Mouse (Mus musculus): ENCODE results near the gene Stx18. TPM values are rescaled to one million over a fixed set of nuclear protein-coding genes. Genes with fewer than 3 reads are reported as not detected.

Gene Stx18
- polyA plus RNA-seq, 1 experiment from 2014 or later = 30.5 TPM

DNA sequence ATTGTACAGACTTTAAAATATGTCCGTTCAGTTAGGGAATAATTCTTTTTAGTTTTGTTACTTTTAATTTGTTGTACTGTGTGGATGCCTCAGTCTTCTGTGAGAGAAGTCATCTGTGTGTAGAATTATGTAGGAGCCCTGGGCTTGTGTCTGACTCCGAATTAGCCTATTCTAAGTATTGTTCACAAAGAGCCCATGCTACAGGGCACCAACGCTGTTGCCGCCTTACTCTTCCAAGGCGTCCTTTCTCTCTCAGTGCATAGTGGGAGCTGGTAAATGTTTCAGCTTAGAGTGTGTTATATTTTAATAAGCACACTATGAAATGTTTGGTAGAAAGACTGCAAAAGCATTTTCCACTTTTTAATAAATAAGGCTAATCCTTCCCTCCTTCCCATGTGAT, 44.8 kb downstream of the Stx18 start:
- Histone ChIP-seq H3K27me3 (replicated peaks) (peaks cover 5% of the 10 kb centered on the region; the same call in 1 of the 2 replicates), H3K9ac (no peak overlapping the region), H3K4me1 (peaks cover 5% of the 10 kb centered on the region; the same call in 1 of the 2 replicates), H3K36me3 (replicated peaks) (no peaks in the 10 kb centered on the region), H3K4me2 (no peak overlapping the region), H3K9me3 (no peaks in the 10 kb centered on the region), H3K27ac (no peak overlapping the region), H3K4me3 (no peak overlapping the region)
- 33% methylated on average over 5 of the region's 5 CpGs for WGBS
- no peak for ATAC-seq (replicated peaks)

DNA sequence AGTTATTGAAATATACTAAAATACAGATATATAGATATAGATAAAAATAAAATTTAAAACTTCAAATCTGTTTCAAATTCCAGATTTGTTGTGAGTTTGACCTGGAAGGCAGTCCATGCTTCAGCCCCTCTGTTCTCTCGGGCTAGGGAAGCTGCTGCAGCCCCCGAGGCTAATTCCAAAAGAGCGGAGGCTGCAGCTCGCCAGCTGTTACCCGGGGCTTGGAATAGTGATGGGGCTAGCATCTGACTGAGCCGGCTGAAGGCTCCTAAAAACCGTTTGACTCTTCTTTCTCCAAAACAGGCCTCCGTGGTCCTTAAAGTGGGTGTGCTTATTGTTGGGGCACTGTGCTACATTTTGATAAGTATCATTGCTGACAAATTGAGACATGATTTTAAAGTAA, 46.1 kb downstream of the Stx18 start:
- Histone ChIP-seq H3K4me1 (peaks cover 5% of the 10 kb centered on the region; the same call in 1 of the 2 replicates), H3K4me2 (no peak overlapping the region), H3K9ac (no peak overlapping the region), H3K27me3 (replicated peaks) (peaks cover 5% of the 10 kb centered on the region; the same call in 1 of the 2 replicates), H3K27ac (no peak overlapping the region), H3K36me3 (replicated peaks) (no peaks in the 10 kb centered on the region), H3K4me3 (no peak overlapping the region), H3K9me3 (no peaks in the 10 kb centered on the region)
- 14% methylated on average over 8 of the region's 8 CpGs for WGBS
- no peak for ATAC-seq (replicated peaks)

DNA sequence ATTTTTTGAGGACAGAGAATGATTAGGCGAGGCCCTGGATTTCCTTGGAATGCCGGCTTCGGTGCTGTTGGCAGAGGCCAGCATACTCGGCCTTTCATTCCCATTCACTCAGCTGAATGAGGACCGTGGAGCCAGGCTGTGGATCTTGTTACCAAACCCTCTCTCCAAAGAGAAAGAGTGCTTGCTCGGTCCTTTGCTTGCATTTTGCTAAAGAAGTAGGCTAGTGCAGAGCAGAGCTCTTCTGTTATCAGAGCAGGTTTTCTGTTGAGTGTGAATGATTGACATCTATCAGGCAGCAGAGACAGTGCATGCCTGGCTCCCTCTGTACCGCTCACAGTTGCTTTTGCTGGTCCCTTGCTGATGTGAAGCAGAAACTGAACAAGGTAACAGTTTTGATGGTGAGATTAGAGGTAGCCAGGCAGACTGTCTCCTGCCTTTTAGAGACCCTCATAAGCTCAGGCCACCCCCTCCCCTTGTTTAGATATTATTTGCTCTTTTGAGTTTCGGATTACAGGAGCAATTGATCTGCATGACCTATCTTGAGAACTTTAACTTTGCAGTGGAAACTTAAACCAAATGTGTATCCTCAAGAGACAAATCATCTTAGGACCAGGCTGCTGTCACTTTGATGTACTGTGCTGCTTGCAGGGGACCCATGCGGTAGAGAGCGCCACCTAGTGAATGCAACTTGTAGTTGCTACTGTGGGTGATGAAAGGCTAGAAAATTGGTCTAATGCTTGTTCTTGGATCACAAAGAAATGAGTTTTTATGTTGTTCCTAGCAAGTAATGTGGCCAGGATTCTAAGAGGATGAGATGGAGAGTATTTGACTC, 47.2 kb downstream of the Stx18 start:
- WGBS = 18% methylated on average over 10 of the region's 10 CpGs
- Histone ChIP-seq H3K27ac (no peak overlapping the region), H3K4me2 (no peak overlapping the region), H3K4me3 (no peak overlapping the region), H3K9me3 (no peaks in the 10 kb centered on the region), H3K27me3 (replicated peaks) (0 out of 2 replicates have a peak, but pooled peaks cover 5% of the 10 kb centered on the region), H3K4me1 (peaks cover 5% of the 10 kb centered on the region; the same call in 1 of the 2 replicates), H3K9ac (no peak overlapping the region), H3K36me3 (replicated peaks) (no peaks in the 10 kb centered on the region)
- no peak for ATAC-seq (replicated peaks)

DNA sequence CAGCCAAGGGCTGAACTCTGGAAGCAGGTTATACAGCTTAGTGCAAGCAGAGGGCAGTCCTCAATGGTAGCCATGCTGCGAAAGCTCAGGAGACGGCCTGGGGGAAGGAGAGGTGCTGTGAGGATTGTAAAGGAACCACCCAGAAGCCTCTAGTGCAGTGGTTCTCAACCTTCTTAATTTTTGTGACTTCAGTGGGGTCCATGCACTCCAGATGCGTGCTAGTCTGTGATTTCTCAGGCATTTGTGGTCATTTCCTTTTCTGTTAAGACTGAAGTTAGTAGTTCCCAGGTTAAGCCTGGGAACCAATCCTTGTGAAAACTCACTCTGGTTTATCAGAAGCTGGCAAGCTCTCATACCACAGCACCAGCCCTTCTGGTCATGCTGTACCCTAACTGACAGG, 51.6 kb downstream of the Stx18 start:
- Histone ChIP-seq H3K4me1 (no peaks in the 10 kb centered on the region), H3K27ac (no peak overlapping the region), H3K4me3 (no peak overlapping the region), H3K9ac (no peak overlapping the region), H3K4me2 (no peak overlapping the region), H3K9me3 (no peaks in the 10 kb centered on the region), H3K27me3 (replicated peaks) (no peaks in the 10 kb centered on the region), H3K36me3 (replicated peaks) (no peaks in the 10 kb centered on the region)
- WGBS = 81% methylated on average over 3 of the region's 3 CpGs
- ATAC-seq (replicated peaks) = no peak

DNA sequence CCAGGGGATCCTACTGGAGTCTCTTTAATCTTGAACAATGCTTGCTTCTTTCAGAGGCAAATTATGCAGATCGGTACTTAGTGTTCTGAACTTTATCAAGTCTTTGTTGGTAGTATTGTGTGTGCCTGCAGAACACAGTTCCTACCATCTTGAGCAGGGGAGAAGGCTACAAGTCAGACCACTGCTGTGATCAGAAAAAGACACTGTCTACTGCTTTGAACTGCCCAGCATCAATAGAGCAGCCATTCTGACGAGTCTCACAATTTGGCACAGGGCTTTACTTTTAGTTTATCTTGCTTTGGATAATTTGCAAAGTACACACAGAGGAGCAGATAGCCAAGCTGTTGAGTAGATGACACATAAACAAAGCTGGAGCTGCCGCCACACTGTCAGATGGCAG, 52.0 kb downstream of the Stx18 start:
- H3K4me2 ChIP-seq = no peak overlapping the region
- 0 out of 2 replicates have a peak, but pooled peaks have one; percentile 18 for ATAC-seq (replicated peaks)
- H3K27me3 ChIP-seq (replicated peaks) = no peaks in the 10 kb centered on the region
- no peak overlapping the region for H3K4me3 ChIP-seq
- no peaks in the 10 kb centered on the region for H3K36me3 ChIP-seq (replicated peaks)
- H3K9me3 ChIP-seq = no peaks in the 10 kb centered on the region
- H3K9ac ChIP-seq = no peak overlapping the region
- WGBS = 45% methylated on average over 3 of the region's 3 CpGs
- H3K27ac ChIP-seq = no peak overlapping the region
- no peaks in the 10 kb centered on the region for H3K4me1 ChIP-seq

DNA sequence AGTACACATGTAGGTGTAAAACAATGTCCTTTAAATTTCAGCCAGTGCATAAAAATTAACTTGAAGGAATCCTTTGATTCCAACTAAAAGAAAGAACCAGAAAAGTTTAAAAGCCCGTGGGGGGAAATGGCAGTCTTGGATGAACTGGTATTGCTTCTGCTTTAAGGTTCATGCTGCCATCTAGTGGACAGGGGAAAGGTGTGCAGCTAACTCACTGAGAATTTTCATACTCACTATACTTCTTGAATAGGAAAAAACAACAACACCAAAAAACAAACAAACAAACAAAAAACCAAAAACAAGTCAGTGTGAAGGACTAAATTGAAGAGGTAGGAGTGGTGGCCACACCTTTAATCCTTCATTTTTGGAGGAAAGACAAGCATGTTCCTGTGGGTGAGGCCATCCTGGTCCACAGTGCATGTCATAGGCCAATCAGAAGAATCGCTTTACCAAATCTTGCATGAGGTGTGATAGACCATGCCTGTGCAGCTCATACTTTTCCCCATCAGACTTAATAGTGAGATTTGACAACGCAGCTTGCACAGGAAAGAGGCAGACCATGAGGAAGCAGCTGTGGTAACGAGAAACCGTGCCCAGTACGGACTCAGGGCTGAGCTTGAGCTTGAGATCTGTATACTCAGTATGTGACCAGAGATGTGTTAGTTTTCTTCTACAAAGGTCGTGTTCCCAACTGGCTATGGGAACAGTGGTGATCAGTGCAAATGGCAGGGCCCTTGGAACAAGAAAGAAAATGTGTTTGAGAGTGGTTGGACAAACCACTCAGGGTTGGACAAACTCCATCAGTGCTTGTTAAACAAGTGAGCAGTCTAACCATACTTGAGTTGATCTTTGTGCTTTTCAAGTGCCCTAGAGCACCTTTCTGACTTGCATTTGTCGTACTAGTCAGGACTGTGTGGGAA, 52.8 kb downstream of the Stx18 start:
- H3K27me3 ChIP-seq (replicated peaks) = no peaks in the 10 kb centered on the region
- no peaks in the 10 kb centered on the region for H3K36me3 ChIP-seq (replicated peaks)
- no peaks in the 10 kb centered on the region for H3K9me3 ChIP-seq
- H3K4me1 ChIP-seq = no peaks in the 10 kb centered on the region
- H3K4me2 ChIP-seq = no peak overlapping the region
- no peak overlapping the region for H3K9ac ChIP-seq
- 73% methylated on average over 8 of the region's 8 CpGs for WGBS
- no peak overlapping the region for H3K27ac ChIP-seq
- no peak overlapping the region for H3K4me3 ChIP-seq
- ATAC-seq (replicated peaks) = peak; percentile 61; the same call in 1 of the 2 replicates

DNA sequence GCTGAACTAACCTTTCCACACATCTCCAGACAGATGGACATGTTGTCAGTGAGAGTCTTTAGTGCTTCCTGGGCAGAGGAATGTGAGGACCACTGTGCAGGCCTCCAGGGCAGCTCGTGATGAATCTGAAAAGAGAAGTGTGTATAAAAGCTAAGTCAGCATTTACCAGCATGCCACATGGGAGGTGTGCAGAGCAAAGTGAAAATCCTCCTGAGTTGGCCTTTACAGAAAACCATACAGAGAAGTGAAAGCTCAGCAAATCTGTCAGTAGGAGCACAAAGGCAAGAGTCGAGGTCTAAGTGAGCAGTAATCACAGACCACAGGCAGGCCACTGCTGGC, 53.4 kb downstream of the Stx18 start:
- Histone ChIP-seq H3K4me1 (no peaks in the 10 kb centered on the region), H3K9ac (no peak overlapping the region), H3K4me3 (no peak overlapping the region), H3K27ac (no peak overlapping the region), H3K4me2 (no peak overlapping the region), H3K9me3 (no peaks in the 10 kb centered on the region), H3K36me3 (replicated peaks) (no peaks in the 10 kb centered on the region), H3K27me3 (replicated peaks) (no peaks in the 10 kb centered on the region)
- WGBS = 75% methylated on average over 2 of the region's 2 CpGs
- ATAC-seq (replicated peaks) = no peak

DNA sequence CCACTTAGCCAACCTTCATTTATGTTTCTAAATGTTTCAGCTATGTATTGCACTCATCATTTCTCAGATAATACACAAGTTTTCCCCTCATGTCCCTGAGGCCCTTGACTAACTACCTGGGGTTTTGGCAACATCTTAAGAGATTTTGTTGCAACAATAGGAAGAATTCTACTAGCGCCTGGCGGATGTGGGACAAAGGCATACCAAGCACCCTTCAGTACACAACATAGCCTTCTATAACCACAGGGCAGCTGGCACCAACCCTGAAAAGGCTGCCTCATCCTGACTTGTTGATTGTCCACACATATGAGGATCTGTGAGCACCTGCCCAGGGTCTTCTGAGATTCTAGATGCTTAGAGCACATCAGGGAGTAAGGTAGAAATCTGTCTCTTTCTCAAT, 55.8 kb downstream of the Stx18 start:
- no peaks in the 10 kb centered on the region for H3K27me3 ChIP-seq (replicated peaks)

DNA sequence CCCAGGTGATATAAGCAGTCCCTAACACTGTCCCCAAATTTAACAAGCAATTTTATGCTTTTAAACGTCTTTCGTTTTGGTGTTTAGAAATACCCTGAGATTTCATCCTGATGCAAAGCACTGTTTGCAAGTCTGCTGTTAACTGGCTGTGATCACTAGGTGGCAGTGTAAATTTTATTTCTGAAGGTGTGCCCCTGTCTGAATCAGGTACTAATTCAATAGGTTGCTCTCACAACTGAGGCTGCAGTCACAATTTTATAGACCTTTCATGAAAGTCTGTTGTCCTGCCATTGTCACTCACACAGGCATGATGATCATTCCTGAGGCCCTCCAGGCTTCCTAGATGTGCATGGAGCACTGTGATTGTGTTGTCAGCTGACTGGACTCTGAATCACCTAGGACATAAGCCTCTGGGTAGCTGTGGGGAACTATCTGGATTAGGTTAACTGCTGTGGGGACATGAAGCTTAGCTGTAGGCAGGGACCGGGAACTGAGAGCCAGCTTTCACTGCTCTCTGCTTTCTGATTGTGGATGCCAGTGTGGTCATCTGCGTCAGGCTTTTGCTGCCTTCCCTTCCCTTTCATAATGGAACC, 59.1 kb downstream of the Stx18 start:
- H3K4me1 ChIP-seq = no peaks in the 10 kb centered on the region
- ATAC-seq (replicated peaks) = peak; percentile 62; the same call in 1 of the 2 replicates
- 70% methylated on average over 4 of the region's 4 CpGs for WGBS
- H3K4me3 ChIP-seq = no peak overlapping the region
- no peaks in the 10 kb centered on the region for H3K27me3 ChIP-seq (replicated peaks)
- no peak overlapping the region for H3K9ac ChIP-seq
- H3K27ac ChIP-seq = no peak overlapping the region
- no peaks in the 10 kb centered on the region for H3K36me3 ChIP-seq (replicated peaks)
- no peaks in the 10 kb centered on the region for H3K9me3 ChIP-seq
- H3K4me2 ChIP-seq = no peak overlapping the region

More for the DNA sequence above, 55.8 kb downstream of the Stx18 start:
- Histone ChIP-seq H3K36me3 (replicated peaks) (no peaks in the 10 kb centered on the region), H3K9me3 (no peaks in the 10 kb centered on the region), H3K9ac (no peak overlapping the region), H3K27ac (no peak overlapping the region), H3K4me3 (no peak overlapping the region), H3K4me1 (no peaks in the 10 kb centered on the region), H3K4me2 (no peak overlapping the region)
- no peak for ATAC-seq (replicated peaks)
- WGBS = 94% methylated on average over 2 of the region's 2 CpGs

DNA sequence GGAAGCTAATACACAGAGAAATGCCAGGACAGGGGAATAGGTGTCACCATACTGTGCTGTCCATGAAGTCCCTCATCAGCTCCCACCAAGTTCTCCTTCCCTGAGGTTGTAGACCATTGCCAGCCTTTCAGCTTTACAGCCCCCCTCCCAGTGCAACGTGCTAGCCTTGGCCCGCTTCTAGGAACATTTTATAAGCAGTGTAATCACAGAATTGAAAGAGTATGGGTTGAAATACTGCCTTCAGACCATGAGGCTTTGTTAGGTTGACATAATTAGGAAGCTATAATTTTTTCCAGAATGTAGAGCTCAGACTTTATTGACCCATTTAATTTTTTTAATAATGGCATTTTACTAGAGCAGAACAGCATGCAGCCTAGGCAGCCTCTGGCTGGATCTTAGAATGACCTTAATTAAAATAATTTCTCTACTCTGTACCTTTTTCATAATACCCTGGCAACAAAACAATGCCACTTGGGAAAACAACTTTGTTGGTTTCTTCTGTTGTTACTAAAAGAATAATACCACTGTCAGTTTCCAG, 60.7 kb downstream of the Stx18 start:
- no peak for ATAC-seq (replicated peaks)
- Histone ChIP-seq H3K9me3 (no peaks in the 10 kb centered on the region), H3K4me1 (no peaks in the 10 kb centered on the region), H3K27ac (no peak overlapping the region), H3K36me3 (replicated peaks) (no peaks in the 10 kb centered on the region), H3K27me3 (replicated peaks) (no peaks in the 10 kb centered on the region), H3K4me2 (no peak overlapping the region), H3K4me3 (no peak overlapping the region), H3K9ac (no peak overlapping the region)
- WGBS = 87% methylated on average over 2 of the region's 2 CpGs

DNA sequence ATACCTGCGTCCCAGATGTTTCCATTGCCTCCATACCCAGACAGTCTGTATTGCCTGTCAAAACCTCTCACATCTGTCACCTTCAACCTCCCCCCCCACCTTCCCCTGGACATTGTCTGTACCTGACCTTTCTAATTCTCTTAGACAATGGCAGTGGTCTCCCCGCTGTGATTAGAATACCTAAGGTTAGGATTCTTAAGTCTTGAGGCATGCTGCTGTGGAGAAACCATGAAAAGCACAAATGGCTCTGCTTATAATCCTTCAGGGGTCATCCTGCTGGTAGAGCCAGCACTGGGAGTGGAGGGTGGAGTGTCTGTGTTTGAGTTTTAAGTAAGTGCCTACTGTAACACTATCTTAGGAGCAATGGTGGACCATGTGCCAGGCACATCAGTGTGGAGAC, 64.4 kb downstream of the Stx18 start:
- H3K27me3 ChIP-seq (replicated peaks) = no peaks in the 10 kb centered on the region
- H3K4me3 ChIP-seq = no peak overlapping the region
- no peak overlapping the region for H3K27ac ChIP-seq
- no peak for ATAC-seq (replicated peaks)
- H3K9me3 ChIP-seq = no peaks in the 10 kb centered on the region
- H3K9ac ChIP-seq = no peak overlapping the region
- no peak overlapping the region for H3K4me2 ChIP-seq
- no peaks in the 10 kb centered on the region for H3K36me3 ChIP-seq (replicated peaks)
- H3K4me1 ChIP-seq = no peaks in the 10 kb centered on the region
- WGBS = 80% methylated on average over 2 of the region's 2 CpGs

Measured in midbrain, embryonic 15.5 days (tissue).